Mouse (Mus musculus) right cerebral cortex, postnatal 4 days (tissue): ENCODE measurements around the gene Senp6.
A peak's percentile ranks its signal among the peaks of the same experiment; 100 is the strongest.
"Not testable (repeated sequence)": the region's sequence is repeated elsewhere in the genome, so short reads cannot be mapped to it uniquely, and the experiment has no call there.

Source experiments
- DNase-seq: peaks from one replicate; pipeline ENCODE4 v3.0.0-alpha.2; 2022

Senp6 gene

DNA sequence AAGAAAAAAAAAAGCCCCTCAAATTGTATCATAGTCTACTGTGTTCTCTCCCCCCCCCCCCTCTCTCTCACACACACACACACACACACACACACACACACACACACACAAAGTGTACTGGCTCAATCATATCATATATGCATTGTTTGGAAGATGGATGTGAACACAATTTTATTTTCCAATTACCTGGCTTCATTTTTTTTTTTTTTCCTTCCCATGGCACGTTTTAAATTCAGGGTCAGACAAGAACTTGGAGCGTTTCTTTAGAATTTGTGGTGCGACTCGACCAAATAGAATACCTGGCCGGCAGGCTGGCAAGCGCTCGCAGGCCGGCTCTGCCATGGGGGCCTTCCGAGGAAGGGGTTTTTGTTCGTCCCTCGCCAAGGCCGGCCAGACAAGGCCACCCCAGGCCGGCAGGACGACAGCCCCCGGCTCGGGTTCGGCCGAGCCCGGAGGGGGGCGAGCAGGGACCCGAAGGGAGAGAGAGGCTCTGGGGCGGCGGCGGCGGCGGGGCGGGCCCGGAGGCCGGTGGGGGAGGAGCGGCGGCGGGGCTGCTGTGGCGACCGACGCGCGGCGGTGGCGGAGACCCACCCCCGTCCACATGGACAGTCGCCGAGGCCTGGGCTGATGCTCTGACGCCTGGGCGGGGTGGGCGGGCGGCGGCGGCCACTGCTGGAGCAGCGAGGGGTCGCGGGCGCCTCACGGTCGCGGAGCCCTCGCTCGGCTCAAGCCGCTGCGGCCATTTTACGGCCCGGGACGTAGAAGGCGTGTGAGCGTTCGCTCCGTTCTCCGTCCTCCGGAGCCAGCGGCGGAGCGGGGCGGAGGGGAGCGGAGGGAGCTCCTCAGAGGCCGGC, at the start of gene Senp6:
TSS of gene Senp6 (plus strand) at position 537 of the 854 bp plus-strand sequence.
- DNase-seq = peak; percentile 75

DNA sequence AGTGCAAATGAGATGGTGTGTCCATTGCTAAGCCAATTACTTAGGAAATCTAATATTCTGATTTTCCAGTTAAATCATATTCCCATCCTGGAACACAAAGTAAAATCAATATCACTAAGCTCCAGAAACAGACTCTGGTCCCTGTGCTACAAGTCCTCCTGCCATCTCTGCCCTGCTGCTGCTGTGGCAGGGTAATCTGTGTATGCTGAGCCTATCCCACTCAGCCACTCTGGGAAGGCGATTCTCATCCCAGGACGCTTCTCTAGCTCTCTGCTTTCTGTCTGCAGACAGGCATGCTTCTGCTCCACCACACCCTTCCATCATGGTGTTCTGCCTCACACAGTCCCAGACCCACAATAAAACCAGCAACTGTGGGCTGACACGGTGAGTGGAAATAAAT, 46.3 kb upstream of the Senp6 start:
- no peak for DNase-seq

DNA sequence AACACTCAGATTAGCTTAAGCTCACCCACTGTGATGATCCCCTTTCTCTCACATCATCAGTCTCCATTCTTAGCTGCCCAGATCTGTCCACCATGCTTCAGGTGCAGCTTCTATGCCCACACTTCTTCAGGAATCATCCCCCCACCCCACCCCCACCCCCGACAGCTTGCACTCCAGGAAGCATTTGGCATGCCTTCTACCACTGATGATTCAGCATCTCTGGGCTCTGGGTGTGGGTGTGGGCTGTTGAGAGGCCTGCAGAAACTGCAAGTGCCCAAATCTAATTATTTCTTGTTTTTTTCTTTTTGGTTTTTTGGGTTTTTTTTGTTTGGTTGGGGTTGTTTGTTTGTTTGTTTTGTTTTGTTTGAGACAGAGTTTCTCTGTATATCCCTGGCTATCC, 45.1 kb upstream of the Senp6 start:
- DNase-seq = no peak

DNA sequence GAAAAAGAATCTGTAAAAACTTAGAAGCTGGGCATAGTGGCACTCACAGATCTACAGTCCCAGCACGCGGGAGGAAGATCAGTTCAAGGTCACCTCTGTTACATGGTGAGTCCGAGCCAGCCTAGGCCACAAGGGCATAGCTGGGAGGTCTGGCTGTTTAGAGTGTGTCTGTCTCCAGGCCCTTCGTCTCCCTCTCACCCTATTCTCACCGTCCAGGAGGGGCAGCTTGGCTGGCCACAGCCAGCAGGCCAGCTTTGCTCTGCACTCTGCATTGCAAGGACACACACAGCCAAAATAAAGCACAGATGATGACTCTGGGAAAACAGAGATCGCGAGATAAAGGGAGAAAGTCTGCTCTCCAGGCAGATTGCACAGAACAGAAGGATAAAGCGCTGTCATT, 43.9 kb upstream of the Senp6 start:
- no peak for DNase-seq

DNA sequence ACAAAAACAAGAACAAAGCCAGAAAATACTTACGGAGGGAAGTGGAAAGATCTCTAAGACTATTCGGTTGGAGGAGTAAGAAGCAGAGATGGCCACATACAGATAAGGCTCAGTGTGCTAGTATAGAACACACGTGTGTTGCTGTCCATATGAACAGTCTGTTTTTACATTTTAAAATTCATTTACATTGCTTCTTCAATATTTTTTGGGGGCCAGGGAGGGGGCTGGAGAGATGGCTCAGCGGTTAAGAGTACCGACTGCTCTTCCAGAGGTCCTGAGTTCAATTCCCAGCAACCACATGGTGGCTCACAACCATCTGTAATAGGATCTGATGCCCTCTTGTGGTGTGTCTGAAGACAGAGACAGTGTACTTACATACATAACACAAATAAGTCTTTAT, 41.4 kb upstream of the Senp6 start:
- DNase-seq = not testable (repeated sequence)

DNA sequence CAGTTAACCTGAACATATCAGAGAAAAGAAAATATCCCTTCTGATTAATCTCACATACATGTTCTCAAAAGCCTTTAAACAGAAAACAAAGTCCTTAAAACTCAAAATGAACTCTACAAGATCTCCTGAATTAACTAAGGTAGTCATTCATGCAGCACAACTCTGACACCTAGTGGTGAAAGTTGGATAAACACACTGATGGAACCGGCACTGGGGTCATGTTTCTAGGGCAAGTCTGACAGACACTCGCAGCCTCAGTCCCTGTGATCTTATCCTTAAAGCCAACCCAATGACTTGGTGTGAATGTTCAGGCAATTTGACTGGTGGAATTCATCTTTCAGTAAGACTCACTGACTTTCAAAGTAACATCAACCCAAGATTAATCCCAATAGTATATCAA, 40.7 kb upstream of the Senp6 start:
- peak; percentile 32 for DNase-seq

DNA sequence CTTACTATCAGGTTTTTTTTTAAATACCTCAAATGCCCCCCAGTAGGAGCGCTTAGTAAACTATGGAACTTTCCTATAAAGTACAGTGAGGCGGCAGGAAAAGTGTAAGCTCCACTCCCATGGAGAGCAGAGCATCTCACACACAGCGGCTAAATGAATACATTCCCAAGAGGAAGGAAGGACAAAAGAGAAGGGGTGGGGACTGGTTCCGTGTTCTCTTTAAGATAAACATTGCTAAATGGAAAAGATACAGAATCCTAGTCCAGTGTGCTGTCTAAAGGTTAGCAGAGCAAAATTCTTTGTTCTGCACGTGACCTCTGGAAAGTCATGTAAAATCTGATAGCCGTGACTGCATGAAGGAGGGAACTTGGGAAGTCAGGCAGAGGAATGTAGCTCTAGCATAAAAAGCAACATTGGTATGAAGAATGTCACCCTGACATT, 40.1 kb upstream of the Senp6 start:
- DNase-seq = no peak

DNA sequence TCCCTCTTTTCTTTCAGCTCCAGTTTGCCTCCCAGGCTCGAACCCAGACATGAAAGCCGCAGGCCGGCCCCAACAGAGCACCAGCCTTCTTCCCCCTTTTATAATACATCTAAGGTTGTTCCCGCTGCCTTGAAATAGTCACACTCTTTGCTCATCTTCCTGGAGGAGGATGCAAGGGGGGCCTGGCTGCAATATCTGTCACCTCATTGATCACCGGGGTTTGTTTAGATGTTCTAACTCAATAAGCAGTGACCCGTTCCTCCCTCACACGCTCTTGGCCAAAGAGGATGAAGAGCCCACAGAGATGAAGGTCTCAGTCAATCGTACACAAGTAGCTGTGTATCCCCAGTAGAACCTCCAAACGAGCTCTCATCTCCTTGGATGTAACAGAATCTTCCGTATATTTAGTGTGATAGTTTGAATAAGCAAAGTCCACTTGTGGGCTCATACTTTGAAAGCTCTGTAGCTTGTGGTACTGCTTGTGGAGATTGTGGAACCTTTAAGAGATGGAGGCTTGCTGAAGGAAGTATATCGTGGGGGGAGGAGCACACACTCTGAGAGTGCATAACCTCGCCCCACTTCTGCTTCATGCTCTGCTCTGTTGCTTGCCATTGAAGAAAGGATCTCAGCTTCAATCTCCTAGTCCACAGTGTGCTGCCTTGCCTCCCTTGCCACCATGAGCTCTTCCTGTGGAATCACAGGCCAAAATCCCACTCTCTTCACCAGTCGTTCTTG, 29.3 kb upstream of the Senp6 start:
- DNase-seq = no peak

DNA sequence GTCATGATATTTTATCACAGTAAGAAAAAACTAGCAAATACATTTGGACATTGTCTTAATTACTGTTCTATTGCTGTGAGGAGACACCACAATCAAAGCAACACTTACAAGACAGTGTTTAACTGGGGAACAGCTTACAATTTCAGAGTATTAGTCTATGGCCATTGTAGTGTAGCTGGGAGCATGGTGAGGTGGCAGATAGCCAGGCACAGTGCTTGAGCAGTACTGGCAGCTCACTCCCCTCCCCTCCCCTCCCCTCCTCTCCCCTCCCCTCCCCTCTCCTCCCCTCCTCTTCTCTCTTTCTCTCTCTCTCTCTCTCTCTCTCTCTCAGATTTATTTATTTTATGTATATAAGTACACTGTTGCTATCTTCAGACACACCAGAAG, 28.7 kb upstream of the Senp6 start:
- DNase-seq = no peak

DNA sequence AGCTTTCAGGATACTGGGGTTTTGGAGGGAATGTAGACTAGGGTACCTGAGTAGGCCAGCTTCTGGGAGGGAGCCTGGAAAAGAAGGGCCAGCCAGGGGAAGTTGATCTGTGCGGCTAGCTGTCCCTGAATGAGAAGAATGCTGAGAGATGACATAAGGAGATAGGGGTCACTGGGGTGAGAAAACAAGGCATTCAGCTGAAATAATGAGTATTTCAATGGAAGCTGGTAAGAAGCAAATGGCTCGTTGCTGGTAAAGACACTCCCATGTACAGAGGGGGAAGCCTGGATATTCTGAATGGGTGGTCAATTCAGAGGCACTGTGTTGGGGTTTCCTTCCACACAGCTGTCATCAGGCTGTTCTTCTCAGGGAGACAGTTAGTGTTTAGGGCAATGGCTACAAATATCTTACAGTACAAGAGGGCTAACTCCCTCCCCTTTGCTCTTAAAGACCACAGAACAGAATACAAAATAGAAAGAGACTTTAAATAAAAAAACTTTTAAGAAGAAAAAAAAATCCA, 27.3 kb upstream of the Senp6 start:
- DNase-seq = no peak

DNA sequence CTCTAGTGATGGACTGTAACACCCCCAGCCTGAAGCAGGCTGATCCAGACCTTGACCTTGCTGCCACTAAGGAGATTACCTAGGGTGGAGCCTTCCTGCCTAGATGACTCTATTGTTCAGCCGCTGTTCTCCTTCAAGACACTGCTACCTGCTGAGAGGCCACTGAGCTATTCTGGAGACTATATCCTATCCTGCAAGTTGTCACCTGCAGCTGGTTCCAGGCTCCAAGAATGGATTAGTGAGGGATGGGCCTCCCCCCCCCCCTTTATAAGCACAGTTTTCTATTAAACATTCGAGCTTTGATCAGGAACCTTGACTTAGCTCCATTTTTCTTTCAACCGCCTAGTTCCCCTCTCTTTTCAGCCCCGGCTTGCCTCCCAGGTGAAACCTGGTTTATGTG, 22.4 kb upstream of the Senp6 start:
- not testable (repeated sequence) for DNase-seq

DNA sequence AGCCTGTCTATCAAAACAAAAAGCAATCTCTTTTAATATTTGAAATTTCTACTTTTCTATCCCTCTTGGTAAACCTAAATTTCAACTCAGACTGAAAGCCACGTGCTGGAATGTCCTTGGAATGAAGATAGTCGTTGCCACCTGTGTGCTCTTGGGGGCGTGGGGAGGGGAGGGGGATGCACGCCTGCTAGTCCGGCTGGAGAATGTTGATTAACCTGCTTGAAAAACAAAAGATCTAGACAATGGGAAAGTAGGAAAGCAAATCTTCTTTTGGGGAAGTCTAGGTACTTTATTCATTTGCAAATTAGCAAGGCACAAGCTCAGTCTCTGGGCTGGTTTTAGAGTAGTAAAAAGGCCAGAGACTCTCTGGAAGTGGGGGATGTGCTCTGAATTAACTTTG, 17.4 kb upstream of the Senp6 start:
- not testable (repeated sequence) for DNase-seq

DNA sequence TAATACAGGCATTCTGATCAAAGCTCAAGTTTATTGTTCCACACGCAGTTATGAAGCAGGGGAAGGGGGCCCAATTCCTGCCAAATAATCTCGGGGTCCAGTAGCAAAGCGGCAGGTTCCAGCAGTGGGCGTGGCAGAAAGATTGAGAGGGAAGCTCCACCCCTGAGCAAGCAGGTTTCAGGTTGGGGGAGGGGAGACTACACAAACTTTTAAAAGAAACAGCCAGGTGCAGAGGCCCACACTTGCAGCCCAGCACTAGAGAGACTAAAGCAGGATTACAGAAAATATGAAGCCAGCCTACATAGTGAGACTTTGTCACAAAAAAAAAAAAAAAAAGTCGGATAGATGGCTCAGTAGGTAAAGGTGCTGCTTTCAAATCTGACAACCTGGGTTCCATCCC, 13.8 kb upstream of the Senp6 start:
- DNase-seq = no peak

DNA sequence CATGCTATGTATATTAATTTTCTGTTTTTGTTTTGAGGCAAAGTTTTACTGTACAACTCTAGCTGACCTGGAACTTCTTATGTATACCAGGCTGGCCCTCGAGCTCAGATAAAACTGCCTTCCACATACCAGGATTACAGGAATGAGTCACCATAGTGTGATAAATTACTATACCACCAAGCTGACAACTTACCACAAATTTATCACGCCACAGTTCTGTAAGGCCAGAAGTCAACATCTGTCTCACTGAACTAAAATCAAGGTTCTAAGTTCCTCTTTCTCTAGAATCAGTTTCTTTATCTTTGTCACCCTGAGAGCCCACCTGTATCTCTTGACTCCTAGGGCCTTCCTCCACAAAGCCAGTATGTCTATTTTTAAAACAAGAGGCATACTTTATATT, 9.0 kb upstream of the Senp6 start:
- DNase-seq = no peak

DNA sequence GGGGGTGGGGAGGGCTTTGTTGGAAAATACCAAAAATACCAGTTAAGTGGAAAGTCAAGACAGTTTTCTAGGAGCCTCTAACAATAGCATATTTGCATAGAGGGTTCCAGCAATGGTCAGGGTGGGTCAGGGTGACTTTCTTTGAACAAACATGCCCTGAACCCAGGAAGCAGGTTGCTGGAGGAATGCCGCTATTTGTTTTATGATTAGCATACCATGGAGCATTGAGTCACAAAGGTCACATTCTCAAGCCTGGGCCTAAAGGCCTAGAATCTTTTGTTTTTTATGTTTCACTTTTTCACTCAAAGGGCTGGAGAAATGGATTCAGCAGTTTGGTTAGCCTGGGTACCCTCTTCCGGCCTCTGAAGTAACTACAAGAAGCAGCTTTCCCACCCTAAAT, 1.2 kb upstream of the Senp6 start:
- DNase-seq = not testable (repeated sequence)

DNA sequence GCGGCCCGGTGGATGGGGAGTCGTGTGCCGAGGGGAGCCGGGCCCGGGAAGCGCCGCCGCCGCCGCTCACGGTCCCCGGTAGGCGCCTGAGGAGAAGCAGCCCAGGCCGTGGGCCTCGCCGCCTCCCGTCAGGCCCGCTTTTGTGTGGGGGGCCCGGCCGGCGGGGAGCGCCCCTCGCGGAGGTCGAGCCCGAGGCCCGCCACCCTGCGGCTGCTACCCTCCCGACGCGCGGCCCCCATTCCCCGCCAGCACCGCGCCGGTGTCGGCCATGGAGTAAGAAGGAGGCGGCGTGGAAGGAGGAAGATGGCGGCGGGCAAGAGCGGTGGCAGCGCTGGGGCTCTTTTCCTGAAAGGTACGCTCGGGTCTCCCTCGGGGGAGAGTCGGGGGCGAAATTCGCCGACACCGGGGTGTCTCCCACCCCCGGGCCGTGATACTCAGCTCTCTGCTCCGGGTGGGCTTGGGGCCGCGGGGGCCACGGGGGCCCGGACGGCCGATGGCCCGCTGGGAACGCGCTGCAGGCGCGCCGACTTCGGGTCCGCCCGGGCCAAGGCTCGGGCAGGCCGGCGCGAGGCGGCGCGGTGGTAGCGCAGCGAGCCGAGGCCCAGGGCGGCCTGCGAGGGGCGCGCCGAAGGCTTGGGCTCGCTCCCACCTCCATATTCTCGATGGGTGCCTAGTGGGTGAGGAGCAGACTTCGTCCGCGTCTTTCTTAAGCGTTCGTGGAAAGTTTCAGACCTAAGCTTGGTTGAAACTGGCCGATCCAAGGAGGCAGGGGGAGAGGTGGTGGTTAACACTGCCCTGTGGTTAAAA, 721 bp downstream of the Senp6 start:
- DNase-seq = peak; percentile 65

DNA sequence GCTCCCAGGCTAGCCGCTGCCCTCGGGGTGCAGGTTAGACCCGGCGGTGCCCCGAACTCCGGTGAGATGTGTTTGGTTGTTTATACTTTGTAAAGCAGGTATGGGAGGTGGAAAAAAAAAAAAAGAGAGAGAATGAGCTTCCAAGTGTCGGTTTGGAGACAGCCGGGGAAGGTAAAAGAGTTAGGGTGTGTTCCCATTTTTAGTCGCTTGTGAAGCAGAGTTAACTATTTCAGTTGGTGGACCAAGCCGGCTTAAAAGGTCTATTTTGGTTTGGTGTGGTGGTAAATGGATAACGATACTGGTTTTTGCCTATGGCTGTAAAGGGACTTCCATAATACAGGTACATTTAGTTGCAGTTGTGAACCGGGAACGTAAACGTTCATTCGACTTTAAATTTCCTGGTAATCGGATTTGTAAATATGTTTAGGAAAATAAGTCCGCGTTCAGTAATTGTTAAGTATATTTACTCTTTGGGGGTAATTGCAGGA, 1.4 kb downstream of the Senp6 start:
- DNase-seq = no peak

DNA sequence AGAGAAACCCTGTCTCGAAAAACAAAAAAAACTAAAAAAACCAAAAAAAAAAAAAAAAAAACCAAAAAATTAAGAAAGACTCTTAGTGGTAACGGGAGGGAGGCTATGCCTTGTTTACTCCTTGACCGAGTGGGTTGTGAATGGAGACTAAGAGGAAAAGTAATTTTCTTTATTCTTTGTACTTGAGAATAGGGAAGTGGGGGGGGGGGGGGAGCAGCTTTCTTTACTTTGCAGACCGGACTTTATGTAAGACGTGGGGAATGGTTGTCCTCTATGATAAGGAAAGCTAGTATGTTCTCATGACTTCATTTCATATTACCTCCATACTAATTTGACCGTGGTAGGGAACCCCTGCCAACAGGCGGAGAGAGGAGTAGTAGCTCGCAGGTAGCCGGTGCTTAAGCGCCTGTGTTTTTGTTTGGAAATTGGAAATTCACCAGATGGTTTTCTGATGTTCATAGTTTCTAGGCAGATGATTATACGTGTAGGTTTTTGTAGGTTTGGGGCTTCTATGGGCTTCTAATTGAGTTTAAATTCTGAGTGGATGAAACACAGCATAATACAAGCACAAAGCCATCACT, 2.1 kb downstream of the Senp6 start:
- no peak for DNase-seq

DNA sequence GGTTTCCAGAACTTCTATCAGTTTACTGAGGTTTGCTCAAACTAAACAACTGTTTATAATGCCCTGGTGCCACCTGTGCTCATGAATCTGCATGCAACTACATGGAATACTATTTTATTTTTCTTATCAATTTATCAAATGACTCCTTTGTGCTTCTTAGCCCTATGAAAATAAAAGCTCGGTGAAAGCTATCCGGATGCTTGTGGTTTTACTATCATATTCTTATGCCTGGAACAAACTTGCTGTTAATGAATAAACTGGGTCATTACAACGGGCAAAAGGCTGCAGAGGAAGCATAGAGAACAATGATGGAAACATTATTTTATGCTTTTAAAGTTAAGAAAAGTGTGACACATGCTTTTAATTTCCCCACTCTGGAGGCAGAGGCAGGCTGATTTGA, 3.3 kb downstream of the Senp6 start:
- DNase-seq = no peak

DNA sequence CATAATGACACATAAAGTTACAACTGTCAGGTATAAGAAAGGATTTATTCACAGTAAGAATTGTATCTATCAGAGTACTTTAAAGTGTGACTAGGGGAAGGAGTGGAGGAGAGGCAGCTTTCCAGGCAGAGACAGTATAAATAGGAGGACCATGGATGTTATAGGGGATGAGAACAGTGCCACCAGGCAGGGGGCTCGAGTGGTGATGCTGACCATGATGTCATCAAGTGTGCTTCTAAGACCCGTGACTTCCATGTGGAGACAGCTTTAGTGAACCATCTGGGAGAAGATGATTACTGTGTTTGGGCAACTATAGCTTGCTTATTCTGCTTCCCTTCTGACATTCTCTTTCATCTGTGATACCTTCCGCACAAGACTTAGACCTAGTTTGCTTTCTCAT, 4.9 kb downstream of the Senp6 start:
- no peak for DNase-seq

DNA sequence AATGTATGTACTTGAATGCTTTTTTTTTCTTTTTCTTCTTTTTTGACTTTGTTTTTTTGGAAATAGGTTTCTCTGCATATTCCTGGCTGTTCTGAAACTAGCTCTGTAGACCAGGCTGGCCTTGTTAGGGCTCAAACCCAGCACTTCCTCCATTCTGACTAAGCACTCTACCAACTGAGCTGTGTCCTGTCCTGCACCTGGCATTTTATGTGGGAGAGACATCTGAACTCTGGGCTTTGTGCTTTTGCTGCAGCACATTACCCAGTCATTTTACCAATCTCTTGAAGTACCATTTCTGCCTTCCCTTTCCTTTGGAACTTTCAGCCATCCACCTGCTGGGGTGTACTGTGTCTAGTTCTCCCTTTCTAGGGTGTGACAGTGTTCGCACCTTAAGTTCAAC, 7.4 kb downstream of the Senp6 start:
- no peak for DNase-seq

DNA sequence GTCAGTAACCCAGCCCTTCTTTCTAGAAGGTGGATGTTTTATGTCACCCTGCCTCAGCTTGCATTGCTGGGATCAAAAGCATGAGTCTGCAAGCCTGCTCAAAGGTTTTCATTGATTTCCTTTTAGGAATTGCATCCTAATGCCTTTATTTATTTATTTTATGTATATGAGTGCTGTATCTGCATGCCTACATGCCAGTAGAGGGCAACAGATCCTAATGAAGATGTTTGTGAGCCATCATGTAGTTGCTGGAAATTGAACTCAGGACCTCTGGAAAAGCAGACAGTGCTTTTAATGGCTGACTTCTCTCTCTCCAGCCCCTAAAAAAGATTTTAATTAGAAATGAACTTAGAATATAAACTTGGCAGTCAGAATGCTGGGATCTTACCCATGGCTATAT, 8.2 kb downstream of the Senp6 start:
- no peak for DNase-seq

DNA sequence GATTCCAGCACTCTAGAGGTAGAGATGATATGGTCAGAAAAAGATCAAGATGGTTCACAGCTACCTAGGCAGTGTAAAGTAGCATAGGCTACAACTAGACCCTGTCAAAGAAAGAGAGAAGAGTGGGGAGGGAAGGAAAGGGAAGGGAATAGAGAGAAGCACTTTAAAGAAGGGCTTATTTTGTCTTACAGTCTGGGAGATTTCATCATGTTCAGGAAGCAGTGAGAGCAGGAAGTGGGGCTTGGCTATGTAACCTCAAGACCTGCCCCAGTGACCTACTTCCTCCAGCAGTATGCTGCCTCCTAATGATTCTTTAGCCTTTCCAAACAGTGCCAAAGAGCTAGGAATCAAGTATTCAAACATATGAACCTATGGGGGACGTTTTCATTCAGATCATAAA, 14.2 kb downstream of the Senp6 start:
- no peak for DNase-seq
